Mouse (Mus musculus) G1E (cell line): ENCODE measurements around the gene Chpf. TPM values are rescaled to one million over a fixed set of nuclear protein-coding genes. Genes with fewer than 3 reads are reported as not detected.

ENCODE experiments used
- ATAC-seq: 2 replicates; pipeline ENCODE4 v1.8.0; 2016; ENCODE audit warnings: mild to moderate bottlenecking; ENCODE audit not compliant: insufficient number of reproducible peaks, poor library complexity, low FRiP score, severe bottlenecking; ENCODE audit errors: extremely low read depth
- DNase-seq: peaks from one replicate; pipeline ENCODE4 v3.0.0; 2012; ENCODE audit warnings: low spot score
- H3K27me3 ChIP-seq: 2 replicates; pipeline ENCODE4 v1.6.1; 2012; ENCODE audit warnings: mild to moderate bottlenecking, low read length, inconsistent platforms; ENCODE audit not compliant: insufficient read depth
- H3K36me3 ChIP-seq: replicated peaks from 2 replicates; pipeline ENCODE3; 2012; ENCODE audit warnings: mild to moderate bottlenecking, inconsistent platforms
- H3K4me1 ChIP-seq: 2 replicates; pipeline ENCODE4 v1.6.1; 2012; ENCODE audit warnings: low read depth, low read length, inconsistent platforms, mixed read lengths; ENCODE audit not compliant: insufficient read depth
- H3K4me3 ChIP-seq: 2 replicates; pipeline ENCODE4 v1.5.1; 2012; ENCODE audit warnings: low read depth, mild to moderate bottlenecking, inconsistent platforms, low read length, moderate library complexity, mixed read lengths
- H3K9me3 ChIP-seq: replicated peaks from 2 replicates; pipeline ENCODE4 v1.6.1; 2012; ENCODE audit warnings: inconsistent platforms
- CTCF ChIP-seq: IDR thresholded peaks from 2 replicates; pipeline ENCODE4 v1.5.1; 2012; ENCODE audit warnings: low read depth, low read length, inconsistent platforms, mixed read lengths
- GATA1 ChIP-seq: IDR thresholded peaks from 2 replicates; pipeline ENCODE4 v1.6.1; 2012; ENCODE audit warnings: borderline replicate concordance, low read length, inconsistent platforms, mixed read lengths
- GATA2 ChIP-seq: IDR thresholded peaks from 2 replicates; pipeline ENCODE4 v1.6.1; 2012; ENCODE audit warnings: low read depth, low read length, inconsistent platforms, borderline replicate concordance
- POLR2AphosphoS5 ChIP-seq: IDR thresholded peaks from 2 replicates; pipeline ENCODE4 v1.6.1; 2012; ENCODE audit warnings: low read depth, low read length, inconsistent platforms; ENCODE audit not compliant: insufficient replicate concordance
- TAL1 ChIP-seq: conservative IDR thresholded peaks from 2 replicates; pipeline ENCODE4 v1.6.1; 2012; ENCODE audit warnings: low read depth, low read length, inconsistent platforms, mixed read lengths
- polyA plus RNA-seq: library from polyadenylated mRNA; stranded (reverse); fragments of >175 nt; gene quantifications from 2 replicates; pipeline ENCODE4 v1.2.3, GENCODE M21; 2012
- total RNA-seq, 2 experiments: library from RNA; stranded (forward) in 1 of 2; stranded (reverse) in 1 of 2; fragments of 200-1000 nt in 1 of 2; fragments of >200 nt in 1 of 2; fragmentation: Nextera tagmentation in 1 of 2; gene quantifications; 2 replicates each; pipeline ENCODE4 v1.2.3; 2014 to 2017

The Chpf gene
- total and polyA plus RNA-seq, 3 experiments = 12.0 to 121 (median 23.6) TPM

DNA sequence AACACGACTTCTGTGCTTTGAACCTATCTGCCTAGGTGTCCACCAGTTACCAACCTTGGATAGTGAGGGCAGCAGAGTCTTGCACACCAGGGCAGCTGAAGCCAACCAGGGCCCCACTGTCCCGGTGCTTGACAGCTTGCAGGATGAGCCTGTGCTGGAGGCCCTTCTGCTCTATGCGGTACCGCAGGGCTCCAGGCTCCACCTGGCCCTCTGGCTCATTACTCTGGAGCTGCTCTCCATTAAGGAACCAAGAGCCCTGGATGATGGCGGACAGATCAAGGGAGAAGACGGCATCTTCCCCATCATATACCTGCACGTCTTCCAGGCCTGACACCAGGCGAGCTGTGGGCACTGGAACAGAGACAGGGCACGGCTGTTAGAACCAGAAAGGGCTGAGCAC, 22.8 kb upstream of the Chpf start:
- Histone ChIP-seq H3K27me3 (peaks cover 31% of the 10 kb centered on the region; the same call in 1 of the 2 replicates), H3K9me3 (peaks cover 10% of the 10 kb centered on the region), H3K4me3 (no peak overlapping the region), H3K36me3 (no peaks in the 10 kb centered on the region), H3K4me1 (no peaks in the 10 kb centered on the region)
- DNase-seq = no peak
- ATAC-seq = no peak
- TF ChIP-seq TAL1 (no peak), GATA1 (no peak), CTCF (no peak), POLR2AphosphoS5 (no peak), GATA2 (no peak)

- no peaks in the 10 kb centered on the region; the same call in 1 of the 2 replicates for H3K4me1 ChIP-seq
- H3K9me3 ChIP-seq = no peaks in the 10 kb centered on the region
- peaks cover 18% of the 10 kb centered on the region; the same call in 1 of the 2 replicates for H3K27me3 ChIP-seq
- H3K4me3 ChIP-seq = no peak overlapping the region
- no peaks in the 10 kb centered on the region for H3K36me3 ChIP-seq
- DNase-seq = no peak
- ATAC-seq = no peak
- TF ChIP-seq CTCF = 0 out of 2 replicates have a peak, but pooled peaks have one; percentile 5
- no peak for TF ChIP-seq TAL1
- no peak for TF ChIP-seq POLR2AphosphoS5
Measured at GRCm38 (mm10) chr1:75499441-75499840, 20.3 kb upstream of the Chpf start.

DNA sequence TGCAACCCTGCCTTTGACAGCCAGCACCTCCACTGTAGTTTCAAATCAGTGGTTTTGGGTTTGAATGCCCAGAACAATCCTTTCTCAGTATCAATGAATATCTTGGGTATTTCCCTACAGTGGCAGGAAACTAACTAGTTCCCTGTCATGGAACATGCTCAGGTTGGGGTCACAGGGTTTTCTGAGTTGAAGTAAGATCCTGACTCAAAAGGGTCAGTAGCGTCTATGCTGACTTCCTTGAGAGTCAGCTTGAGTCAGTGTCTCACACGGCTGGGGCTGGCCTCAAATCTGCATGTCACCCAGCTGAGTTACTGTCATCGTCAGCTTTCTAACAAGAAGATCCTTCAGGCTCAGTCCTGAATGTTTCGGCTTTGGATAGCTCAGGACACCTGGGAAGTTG, 19.8 kb upstream of the Chpf start:
- Histone ChIP-seq H3K36me3 (no peaks in the 10 kb centered on the region), H3K4me1 (no peaks in the 10 kb centered on the region; the same call in 1 of the 2 replicates), H3K27me3 (peaks cover 19% of the 10 kb centered on the region; the same call in 1 of the 2 replicates), H3K9me3 (no peaks in the 10 kb centered on the region), H3K4me3 (no peak overlapping the region)
- TF ChIP-seq TAL1 (no peak), GATA1 (no peak), POLR2AphosphoS5 (no peak), GATA2 (no peak), CTCF (no peak)
- ATAC-seq (no peak), DNase-seq (no peak)

GRCm38 (mm10) chr1:75494878-75495548, 15.9 kb upstream of the Chpf start:
- TF ChIP-seq GATA2 (no peak), GATA1 (no peak), TAL1 (no peak), CTCF (peak; percentile 88)
- H3K4me1 ChIP-seq = no peaks in the 10 kb centered on the region; the same call in 1 of the 2 replicates
- H3K9me3 ChIP-seq = no peaks in the 10 kb centered on the region
- DNase-seq = peak; percentile 47
- peak; percentile 48; the same call in 1 of the 2 replicates for ATAC-seq
- no peaks in the 10 kb centered on the region for H3K36me3 ChIP-seq
- no peak overlapping the region for H3K4me3 ChIP-seq
- H3K27me3 ChIP-seq = peaks cover 26% of the 10 kb centered on the region; the same call in 1 of the 2 replicates

- DNase-seq (no peak), ATAC-seq (no peak)
- Histone ChIP-seq H3K27me3 (peaks cover 36% of the 10 kb centered on the region; the same call in 1 of the 2 replicates), H3K4me1 (no peaks in the 10 kb centered on the region; the same call in none of the 2 replicates), H3K4me3 (no peak overlapping the region), H3K9me3 (no peaks in the 10 kb centered on the region), H3K36me3 (no peaks in the 10 kb centered on the region)
- TF ChIP-seq TAL1 = no peak
- TF ChIP-seq CTCF = no peak
- TF ChIP-seq GATA2 = no peak
- no peak for TF ChIP-seq GATA1
- TF ChIP-seq POLR2AphosphoS5 = no peak
Measured at GRCm38 (mm10) chr1:75492579-75493170, 13.6 kb upstream of the Chpf start.

GRCm38 (mm10) chr1:75490785-75491551, 11.9 kb upstream of the Chpf start:
- H3K36me3 ChIP-seq = no peaks in the 10 kb centered on the region
- H3K9me3 ChIP-seq = no peaks in the 10 kb centered on the region
- no peak for ATAC-seq
- TF ChIP-seq TAL1 (no peak), GATA1 (no peak), GATA2 (no peak), POLR2AphosphoS5 (no peak), CTCF (no peak)
- no peak for DNase-seq
- H3K4me3 ChIP-seq = no peak overlapping the region
- H3K4me1 ChIP-seq = peaks cover 15% of the 10 kb centered on the region
- H3K27me3 ChIP-seq = peaks cover 49% of the 10 kb centered on the region
